Comparison of ENCODE assay signal across 19 mouse cellular contexts in genomic region chr6:83485854-83486253, GRCm38 (mm10). TPM values are rescaled to one million over a fixed set of nuclear protein-coding genes. Genes with fewer than 3 reads are reported as not detected.
A peak's percentile ranks its signal among the peaks of the same experiment; 100 is the strongest.
DNase-seq lines count a peak whose midpoint lies in the region; ATAC-seq and TF ChIP-seq lines count a peak whose summit lies in the region.
"Had no signal": no experiment of that assay in that cellular context is flagged by ENCODE, and none has a peak within 500 bp of the region (broad histone marks: within the 10 kb centered on the region; RNA-seq: fewer than 3 reads in every experiment).

No protein-coding gene starts in this region.

- H3K9ac ChIP-seq in heart, postnatal 0 days (replicated peaks; ENCODE audit: low read depth, low read length): no peak overlapping the region
- H3K9ac ChIP-seq in midbrain, embryonic 14.5 days (replicated peaks; ENCODE audit: low read length): no peak overlapping the region
- H3K9ac ChIP-seq in midbrain, embryonic 11.5 days (ENCODE audit: low read length): no peak overlapping the region
- no peak overlapping the region for H3K9ac ChIP-seq in lung, embryonic 14.5 days
- H3K9ac ChIP-seq: intestine, embryonic 15.5 days; liver, embryonic 12.5 days had no signal

- H3K36me3 ChIP-seq in heart, postnatal 0 days (replicated peaks; ENCODE audit: control insufficient read depth, insufficient read depth, low read length): peaks cover 68% of the 10 kb centered on the region
- H3K36me3 ChIP-seq in midbrain, embryonic 14.5 days (ENCODE audit: control insufficient read depth, insufficient read depth, low read length): peaks cover 94% of the 10 kb centered on the region
- H3K36me3 ChIP-seq in midbrain, embryonic 11.5 days (ENCODE audit: control insufficient read depth, insufficient read depth, low read length): peaks cover 8% of the 10 kb centered on the region; the same call in 1 of the 2 replicates
- peaks cover 82% of the 10 kb centered on the region for H3K36me3 ChIP-seq in lung, embryonic 14.5 days (ENCODE audit: insufficient read depth)

- TF ChIP-seq EP300 in heart, postnatal 0 days (IDR thresholded peaks at IDR 0.05; ENCODE audit: low read depth): no peak

- no peaks in the 10 kb centered on the region for H3K9me3 ChIP-seq in heart, postnatal 0 days (replicated peaks; ENCODE audit: control insufficient read depth, low read length)
- no peaks in the 10 kb centered on the region for H3K9me3 ChIP-seq in midbrain, embryonic 14.5 days (ENCODE audit: control insufficient read depth, low read length)
- no peaks in the 10 kb centered on the region for H3K9me3 ChIP-seq in midbrain, embryonic 11.5 days (ENCODE audit: control insufficient read depth, low read length)
- no peaks in the 10 kb centered on the region for H3K9me3 ChIP-seq in lung, embryonic 14.5 days (ENCODE audit: low read depth, low read length)
- H3K9me3 ChIP-seq: heart, embryonic 10.5 days; intestine, embryonic 15.5 days; liver, embryonic 12.5 days had no signal

- peaks cover 5% of the 10 kb centered on the region; the same call in 1 of the 2 replicates for H3K4me1 ChIP-seq in heart, postnatal 0 days (ENCODE audit: control insufficient read depth, insufficient read depth)
- no peaks in the 10 kb centered on the region for H3K4me1 ChIP-seq in midbrain, embryonic 14.5 days (ENCODE audit: control insufficient read depth, insufficient read depth, low read length)
- H3K4me1 ChIP-seq in midbrain, embryonic 11.5 days (ENCODE audit: control insufficient read depth, insufficient read depth, low read length): no peaks in the 10 kb centered on the region
- H3K4me1 ChIP-seq in lung, embryonic 14.5 days (ENCODE audit: insufficient read depth): peaks cover 7% of the 10 kb centered on the region; the same call in 1 of the 2 replicates

- WGBS in heart, postnatal 0 days: 28% methylated on average over 4 of the region's 4 CpGs
- WGBS in midbrain, embryonic 14.5 days: 63% methylated on average over 4 of the region's 4 CpGs
- 83% methylated on average over 4 of the region's 4 CpGs for WGBS in midbrain, embryonic 11.5 days
- WGBS in lung, embryonic 14.5 days: 56% methylated on average over 4 of the region's 4 CpGs

- DNase-seq in heart, postnatal 0 days (ENCODE audit: low spot score): peak; percentile 30
- DNase-seq in heart, adult 9 months (ENCODE audit: low spot score in 2 of 2): no peak
- DNase-seq in midbrain, embryonic 14.5 days: peak; percentile 22
- DNase-seq in midbrain, embryonic 11.5 days (ENCODE audit: low spot score, missing footprints): no peak
- peak; percentile 88 for DNase-seq in lung, embryonic 14.5 days
- DNase-seq in lung, postnatal 4 days: peak; percentile 70 to 88
- no peak for DNase-seq in cerebellum, adult 8-10 months
- DNase-seq: cerebellum, adult 18-20 months; embryo, embryonic 11 days; kidney, postnatal 10 days; thymus, adult 2 months had no signal

- no peaks in the 10 kb centered on the region for H3K27me3 ChIP-seq in heart, postnatal 0 days (ENCODE audit: control insufficient read depth, insufficient read depth, low read length)
- no peaks in the 10 kb centered on the region for H3K27me3 ChIP-seq in midbrain, embryonic 14.5 days (ENCODE audit: control insufficient read depth, insufficient read depth, low read length)
- no peaks in the 10 kb centered on the region for H3K27me3 ChIP-seq in midbrain, embryonic 11.5 days (ENCODE audit: control insufficient read depth, insufficient read depth, low read length)
- H3K27me3 ChIP-seq in lung, embryonic 14.5 days (ENCODE audit: insufficient read depth, low read length): no peaks in the 10 kb centered on the region
- H3K27me3 ChIP-seq: intestine, embryonic 15.5 days; liver, embryonic 12.5 days had no signal

- H3K4me2 ChIP-seq in heart, postnatal 0 days (ENCODE audit: low read depth, low read length): no peak overlapping the region
- H3K4me2 ChIP-seq in midbrain, embryonic 14.5 days (ENCODE audit: low read length): no peak overlapping the region
- no peak overlapping the region for H3K4me2 ChIP-seq in midbrain, embryonic 11.5 days
- H3K4me2 ChIP-seq in lung, embryonic 14.5 days: no peak overlapping the region
- H3K4me2 ChIP-seq: intestine, embryonic 15.5 days; liver, embryonic 12.5 days had no signal

- ATAC-seq in heart, postnatal 0 days (ENCODE audit: insufficient read depth, low read depth): peak; percentile 63
- ATAC-seq in midbrain, embryonic 14.5 days (ENCODE audit: low FRiP score, low TSS enrichment): no peak
- no peak for ATAC-seq in midbrain, embryonic 11.5 days (ENCODE audit: low FRiP score)
- peak; percentile 82 for ATAC-seq in lung, embryonic 14.5 days (ENCODE audit: insufficient read depth)
- ATAC-seq: activated CD4-positive, CD25-positive, alpha-beta regulatory T cell, adult 4 months; intestine, embryonic 15.5 days; liver, embryonic 12.5 days had no signal

- no peak overlapping the region for H3K4me3 ChIP-seq in heart, postnatal 0 days (ENCODE audit: low read depth, low read length)
- no peak overlapping the region for H3K4me3 ChIP-seq in midbrain, embryonic 14.5 days (replicated peaks; ENCODE audit: low read depth, low read length)
- no peak overlapping the region for H3K4me3 ChIP-seq in midbrain, embryonic 11.5 days (ENCODE audit: low read depth, low read length)
- H3K4me3 ChIP-seq in lung, embryonic 14.5 days (ENCODE audit: low read depth, low read length): no peak overlapping the region
- H3K4me3 ChIP-seq: erythroblast, embryonic 14.5 days; heart, embryonic 10.5 days; intestine, embryonic 15.5 days; liver, embryonic 12.5 days; myocyte had no signal

- no peak for TF ChIP-seq CTCF in heart, postnatal 0 days (IDR thresholded peaks at IDR 0.05; ENCODE audit: low read depth)
- no peak for TF ChIP-seq CTCF in lung, embryonic 14.5 days (IDR thresholded peaks at IDR 0.05; ENCODE audit: low read depth)

- peak overlapping the region; percentile 25; the same call in 1 of the 2 replicates for H3K27ac ChIP-seq in heart, postnatal 0 days (ENCODE audit: low read depth)
- no peak overlapping the region for H3K27ac ChIP-seq in midbrain, embryonic 14.5 days (replicated peaks; ENCODE audit: low read depth, low read length)
- H3K27ac ChIP-seq in midbrain, embryonic 11.5 days (ENCODE audit: low read depth, low read length): no peak overlapping the region
- peak overlapping the region; percentile 68; the same call in 1 of the 2 replicates for H3K27ac ChIP-seq in lung, embryonic 14.5 days (ENCODE audit: low read depth)
- H3K27ac ChIP-seq: heart, embryonic 10.5 days; intestine, embryonic 15.5 days; liver, embryonic 12.5 days had no signal

RNA-seq across cellular contexts. Expression of gene Dguok, which starts 20.9 kb away (rescaled TPM):
- total RNA-seq in heart, postnatal 0 days (2014; rRNA removed; ENCODE audit: low replicate concordance): 21.4 and 25.2 TPM in 2 replicates
- polyA plus RNA-seq in heart, postnatal 0 days (2015; fragmentation: Nextera tagmentation; extraction: Ambion mirVana): 51.7 and 58.4 TPM in 2 replicates
- 66.6 and 68.5 TPM in 2 replicates for polyA plus RNA-seq in midbrain, embryonic 14.5 days (2014; fragmentation: Nextera tagmentation; extraction: Ambion mirVana)
- polyA plus RNA-seq in midbrain, embryonic 11.5 days (2014; fragmentation: Nextera tagmentation; extraction: Ambion mirVana): 50.5 and 57.3 TPM in 2 replicates
- 69.7 and 71.1 TPM in 2 replicates for polyA plus RNA-seq in lung, embryonic 14.5 days (2014; fragmentation: Nextera tagmentation; extraction: Ambion mirVana)

RNA-seq across cellular contexts. Expression of gene Tet3, which starts 27.0 kb away (rescaled TPM):
- 14.1 and 17.3 TPM in 2 replicates for total RNA-seq in heart, postnatal 0 days (2014; rRNA removed; ENCODE audit: low replicate concordance)
- 16.4 and 17.2 TPM in 2 replicates for polyA plus RNA-seq in heart, postnatal 0 days (2015; fragmentation: Nextera tagmentation; extraction: Ambion mirVana)
- polyA plus RNA-seq in midbrain, embryonic 14.5 days (2014; fragmentation: Nextera tagmentation; extraction: Ambion mirVana): 50.0 and 56.0 TPM in 2 replicates
- polyA plus RNA-seq in midbrain, embryonic 11.5 days (2014; fragmentation: Nextera tagmentation; extraction: Ambion mirVana): 38.5 and 39.9 TPM in 2 replicates
- 34.4 and 36.9 TPM in 2 replicates for polyA plus RNA-seq in lung, embryonic 14.5 days (2014; fragmentation: Nextera tagmentation; extraction: Ambion mirVana)

RNA-seq across cellular contexts. Expression of gene Actg2, which starts 50.2 kb away (rescaled TPM):
- total RNA-seq in heart, postnatal 0 days (2014; rRNA removed; ENCODE audit: low replicate concordance): 15.0 and 831 TPM in 2 replicates
- 7.0 and 9.9 TPM in 2 replicates for polyA plus RNA-seq in heart, postnatal 0 days (2015; fragmentation: Nextera tagmentation; extraction: Ambion mirVana)
- 2.3 TPM in 1 of 2 replicates, not detected in the other for polyA plus RNA-seq in midbrain, embryonic 14.5 days (2014; fragmentation: Nextera tagmentation; extraction: Ambion mirVana)
- polyA plus RNA-seq in midbrain, embryonic 11.5 days (2014; fragmentation: Nextera tagmentation; extraction: Ambion mirVana): 2.6 and 3.2 TPM in 2 replicates
- 204 and 205 TPM in 2 replicates for polyA plus RNA-seq in lung, embryonic 14.5 days (2014; fragmentation: Nextera tagmentation; extraction: Ambion mirVana)
- total RNA-seq: left cerebral cortex, postnatal 36 days; megakaryocyte-erythroid progenitor cell, adult 5-6 weeks had no signal
- polyA plus RNA-seq: erythroblast, embryonic 14.5 days had no signal

Comparison
In these comparisons a context has a peak if more than half of its experiments do, and no peak if none do; other contexts are left out.
1. DNase-seq: peak in heart, postnatal 0 days (single experiment), midbrain, embryonic 14.5 days (single experiment), lung, embryonic 14.5 days (single experiment) and lung, postnatal 4 days (2 of 2); none in heart, adult 9 months (0 of 2), midbrain, embryonic 11.5 days (single experiment) and cerebellum, adult 8-10 months (single experiment).
2. ATAC-seq: peak in heart, postnatal 0 days (single experiment) and lung, embryonic 14.5 days (single experiment); none in midbrain, embryonic 14.5 days (single experiment) and midbrain, embryonic 11.5 days (single experiment).
3. H3K27ac ChIP-seq: peak in heart, postnatal 0 days (single experiment) and lung, embryonic 14.5 days (single experiment); none in midbrain, embryonic 14.5 days (single experiment) and midbrain, embryonic 11.5 days (single experiment).
4. RNA of gene Actg2, which starts 50.2 kb away (polyA plus RNA-seq): 204 to 205 TPM in lung, embryonic 14.5 days; 7.0 to 9.9 TPM in heart, postnatal 0 days, 2.6 to 3.2 TPM in midbrain, embryonic 11.5 days and 2.3 TPM in midbrain, embryonic 14.5 days; every median in the first group is over 10 times any median in the second.